Mouse (Mus musculus) embryonic facial prominence, embryonic 14.5 days (tissue): ENCODE data around the gene Cotl1. TPM values are rescaled to one million over a fixed set of nuclear protein-coding genes. Genes with fewer than 3 reads are reported as not detected.

Experiments used
- ATAC-seq: fragments of 200-750 bp; cut with Nextera tagmentation; 2 replicates; pipeline ENCODE4 v1.8.0; 2017; ENCODE audit warnings: low read depth, moderate number of reproducible peaks, moderate TSS enrichment
- DNase-seq: peaks from one replicate; pipeline ENCODE4 v3.0.0-alpha.2; 2015; ENCODE audit warnings: low spot score
- H3K27ac ChIP-seq: fragments of 300-500 bp; sonication (generic); replicated peaks from 2 replicates; pipeline ENCODE4 v1.5.1; 2014; ENCODE audit warnings: low read depth, mild to moderate bottlenecking, low read length, moderate library complexity
- H3K27me3 ChIP-seq: fragments of 300-500 bp; sonication (generic); replicated peaks from 2 replicates; pipeline ENCODE4 v1.6.1; 2014; ENCODE audit warnings: low read length; ENCODE audit not compliant: control insufficient read depth, insufficient read depth
- H3K36me3 ChIP-seq: fragments of 300-500 bp; sonication (generic); 2 replicates; pipeline ENCODE4 v1.6.1; 2014; ENCODE audit warnings: low read length, mixed read lengths; ENCODE audit not compliant: control insufficient read depth, insufficient read depth
- H3K4me1 ChIP-seq: fragments of 300-500 bp; sonication (generic); 2 replicates; pipeline ENCODE4 v1.6.1; 2014; ENCODE audit warnings: antibody characterized with exemption, low read length; ENCODE audit not compliant: control insufficient read depth, insufficient read depth
- H3K4me2 ChIP-seq: fragments of 300-500 bp; sonication (generic); 2 replicates; pipeline ENCODE4 v1.6.1; 2014; ENCODE audit warnings: low read depth, mild to moderate bottlenecking, low read length, moderate library complexity, mixed read lengths
- H3K4me3 ChIP-seq: fragments of 300-500 bp; sonication (generic); 2 replicates; pipeline ENCODE4 v1.5.1; 2014; ENCODE audit warnings: low read depth, mild to moderate bottlenecking, low read length
- H3K9ac ChIP-seq: fragments of 300-500 bp; sonication (generic); 2 replicates; pipeline ENCODE4 v1.6.1; 2014; ENCODE audit warnings: low read depth, mild to moderate bottlenecking, low read length, moderate library complexity, mixed read lengths
- H3K9me3 ChIP-seq: fragments of 300-500 bp; sonication (generic); 2 replicates; pipeline ENCODE4 v1.6.1; 2016; ENCODE audit warnings: low read length; ENCODE audit not compliant: control insufficient read depth
- WGBS: fragments of 180-500 bp; shearing (Covaris S2); extraction: QIAGEN DNeasy Blood & Tissue Kit; methylation state at CpG from one replicate; pipeline ENCODE4 v1.1.7; 2014; 5-methylcytosine and 5-hydroxymethylcytosine counted together
- polyA plus RNA-seq: library from polyadenylated mRNA; unstranded; fragments of >200 nt; fragmentation: Nextera tagmentation; extraction: Ambion mirVana; gene quantifications from 2 replicates; pipeline ENCODE4 v1.2.1, GENCODE M21; 2014

Gene Cotl1
- polyA plus RNA-seq, 1 experiment from 2014 or later = 255 TPM

DNA sequence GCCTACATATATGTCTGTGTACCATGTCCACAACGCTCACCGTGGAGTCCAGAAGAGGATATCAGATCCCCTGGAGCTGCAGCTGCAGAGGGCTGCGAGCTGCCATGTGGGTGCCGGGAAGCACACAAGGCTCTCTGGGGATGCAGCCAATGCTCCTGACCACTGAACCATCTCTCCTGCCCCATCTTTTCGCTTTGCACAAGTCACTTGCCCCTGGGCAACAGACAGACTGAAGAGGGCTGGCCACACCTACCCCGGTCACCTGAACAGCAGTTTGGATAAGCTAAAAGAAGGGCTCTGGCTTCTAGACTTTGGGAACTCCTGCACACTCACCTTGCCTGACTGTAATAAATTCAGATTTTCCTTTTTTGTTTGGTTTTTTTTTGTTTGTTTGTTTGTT lies 18.7 kb downstream of the Cotl1 start:
- no peak for DNase-seq
- WGBS = 90% methylated on average over 6 of the region's 6 CpGs
- H3K36me3 ChIP-seq = 0 out of 2 replicates have a peak, but pooled peaks cover 9% of the 10 kb centered on the region
- no peak for ATAC-seq
- H3K27ac ChIP-seq = no peak overlapping the region
- H3K4me3 ChIP-seq = no peak overlapping the region
- H3K9me3 ChIP-seq = no peaks in the 10 kb centered on the region
- H3K4me1 ChIP-seq = peaks cover 2% of the 10 kb centered on the region
- H3K9ac ChIP-seq = no peak overlapping the region
- H3K27me3 ChIP-seq = no peaks in the 10 kb centered on the region
- no peak overlapping the region for H3K4me2 ChIP-seq

DNA sequence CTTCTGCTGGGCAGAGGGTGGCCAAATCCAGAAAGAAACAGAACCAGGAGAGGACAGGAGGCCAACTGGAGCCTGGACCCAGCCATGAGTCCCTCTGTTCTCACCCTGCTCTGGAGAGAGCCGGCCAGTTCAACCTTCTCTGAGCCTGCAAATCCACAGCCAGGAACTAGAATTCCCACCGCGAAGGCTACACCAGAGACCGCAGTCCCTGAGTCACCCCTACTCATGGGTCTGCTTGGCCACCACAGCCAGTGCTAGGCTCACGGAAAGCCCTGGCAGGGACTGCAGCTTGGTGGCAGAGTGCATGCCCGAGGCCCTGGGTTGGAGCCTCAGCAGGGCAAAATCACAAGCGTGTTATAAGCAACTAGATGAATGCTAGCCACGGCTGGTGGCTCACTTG lies 20.4 kb downstream of the Cotl1 start:
- peaks cover 12% of the 10 kb centered on the region; the same call in 1 of the 2 replicates for H3K36me3 ChIP-seq
- WGBS = 90% methylated on average over 8 of the region's 8 CpGs
- H3K9me3 ChIP-seq = no peaks in the 10 kb centered on the region
- H3K4me3 ChIP-seq = no peak overlapping the region
- peaks cover 2% of the 10 kb centered on the region for H3K4me1 ChIP-seq
- ATAC-seq (no peak), DNase-seq (no peak)
- no peaks in the 10 kb centered on the region for H3K27me3 ChIP-seq
- no peak overlapping the region for H3K9ac ChIP-seq
- H3K4me2 ChIP-seq = no peak overlapping the region
- H3K27ac ChIP-seq = no peak overlapping the region

DNA sequence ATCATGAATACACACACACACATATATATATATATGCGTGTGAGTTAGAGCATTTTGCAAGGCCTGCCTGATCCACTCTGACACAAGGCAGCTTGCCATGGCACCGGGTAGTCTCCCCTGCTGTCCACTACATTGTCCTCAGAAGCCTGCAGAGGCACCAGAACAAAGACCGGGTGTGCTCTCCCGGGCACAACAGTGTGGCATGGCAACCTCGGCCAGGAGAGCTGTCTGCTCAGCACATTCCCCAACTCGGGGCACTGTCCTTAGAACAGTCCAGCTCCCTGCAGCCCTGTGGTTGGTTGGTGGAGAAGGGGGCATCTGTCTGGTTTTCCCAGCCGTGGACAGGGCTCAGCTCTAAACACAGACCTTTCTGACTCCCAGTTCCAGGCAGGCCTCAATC lies 21.0 kb downstream of the Cotl1 start:
- H3K4me1 ChIP-seq = peaks cover 2% of the 10 kb centered on the region; the same call in 1 of the 2 replicates
- no peaks in the 10 kb centered on the region for H3K9me3 ChIP-seq
- no peak overlapping the region for H3K4me3 ChIP-seq
- no peak for DNase-seq
- no peak overlapping the region for H3K27ac ChIP-seq
- no peak for ATAC-seq
- H3K9ac ChIP-seq = no peak overlapping the region
- H3K4me2 ChIP-seq = no peak overlapping the region
- no peaks in the 10 kb centered on the region for H3K27me3 ChIP-seq
- WGBS = 78% methylated on average over 7 of the region's 7 CpGs
- peaks cover 12% of the 10 kb centered on the region; the same call in 1 of the 2 replicates for H3K36me3 ChIP-seq

DNA sequence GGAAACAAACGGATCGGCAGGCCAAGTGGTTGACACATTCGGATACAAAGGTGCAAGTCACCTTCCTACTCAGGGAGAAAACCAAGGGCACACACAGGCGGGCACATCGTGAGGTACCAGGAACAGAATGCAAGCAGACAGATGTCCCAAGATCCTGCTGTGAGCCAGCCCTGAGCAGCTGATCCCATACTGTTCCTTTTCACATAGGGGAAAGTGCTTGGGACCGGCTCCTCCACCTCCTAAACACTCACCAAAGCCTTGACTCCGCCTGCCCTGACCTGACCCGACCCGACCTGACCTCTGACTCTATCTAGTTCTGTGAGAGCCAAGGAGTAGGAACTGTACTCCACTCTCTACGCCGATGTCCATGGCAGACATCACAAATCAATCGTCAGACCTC lies 22.9 kb downstream of the Cotl1 start:
- H3K9ac ChIP-seq = no peak overlapping the region
- H3K4me3 ChIP-seq = no peak overlapping the region
- no peaks in the 10 kb centered on the region for H3K9me3 ChIP-seq
- H3K27me3 ChIP-seq = no peaks in the 10 kb centered on the region
- ATAC-seq (no peak), DNase-seq (no peak)
- H3K4me1 ChIP-seq = peaks cover 12% of the 10 kb centered on the region
- WGBS = 26% methylated on average over 12 of the region's 12 CpGs
- peaks cover 12% of the 10 kb centered on the region; the same call in 1 of the 2 replicates for H3K36me3 ChIP-seq
- no peak overlapping the region for H3K27ac ChIP-seq
- no peak overlapping the region for H3K4me2 ChIP-seq

DNA sequence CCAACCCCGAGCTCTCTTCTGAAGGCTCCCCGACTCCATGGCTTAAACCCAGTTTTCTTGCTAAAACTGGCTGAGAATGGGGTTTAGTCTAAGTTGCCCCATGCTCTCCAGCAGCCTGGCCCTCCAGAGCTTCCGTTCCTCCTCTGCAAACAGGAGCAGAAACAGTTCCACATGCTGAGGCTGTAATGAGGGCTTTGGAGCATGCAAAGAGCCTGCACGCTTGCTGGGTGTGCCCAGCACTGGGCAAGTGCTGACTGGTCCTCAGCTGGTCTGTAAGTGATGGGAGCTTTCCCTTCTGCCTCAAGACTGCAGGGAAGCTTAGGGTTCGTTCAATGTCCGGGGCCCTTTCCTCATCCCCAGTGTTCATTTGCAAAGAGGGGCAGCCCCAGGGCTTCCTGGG lies 24.1 kb downstream of the Cotl1 start:
- H3K27me3 ChIP-seq = no peaks in the 10 kb centered on the region
- 62% methylated on average over 6 of the region's 6 CpGs for WGBS
- H3K9me3 ChIP-seq = no peaks in the 10 kb centered on the region
- no peak overlapping the region for H3K4me3 ChIP-seq
- H3K4me2 ChIP-seq = no peak overlapping the region
- peak; percentile 47 for DNase-seq
- peaks cover 12% of the 10 kb centered on the region for H3K4me1 ChIP-seq
- no peak overlapping the region for H3K9ac ChIP-seq
- H3K36me3 ChIP-seq = peaks cover 6% of the 10 kb centered on the region; the same call in 1 of the 2 replicates
- no peak overlapping the region for H3K27ac ChIP-seq
- ATAC-seq = no peak

DNA sequence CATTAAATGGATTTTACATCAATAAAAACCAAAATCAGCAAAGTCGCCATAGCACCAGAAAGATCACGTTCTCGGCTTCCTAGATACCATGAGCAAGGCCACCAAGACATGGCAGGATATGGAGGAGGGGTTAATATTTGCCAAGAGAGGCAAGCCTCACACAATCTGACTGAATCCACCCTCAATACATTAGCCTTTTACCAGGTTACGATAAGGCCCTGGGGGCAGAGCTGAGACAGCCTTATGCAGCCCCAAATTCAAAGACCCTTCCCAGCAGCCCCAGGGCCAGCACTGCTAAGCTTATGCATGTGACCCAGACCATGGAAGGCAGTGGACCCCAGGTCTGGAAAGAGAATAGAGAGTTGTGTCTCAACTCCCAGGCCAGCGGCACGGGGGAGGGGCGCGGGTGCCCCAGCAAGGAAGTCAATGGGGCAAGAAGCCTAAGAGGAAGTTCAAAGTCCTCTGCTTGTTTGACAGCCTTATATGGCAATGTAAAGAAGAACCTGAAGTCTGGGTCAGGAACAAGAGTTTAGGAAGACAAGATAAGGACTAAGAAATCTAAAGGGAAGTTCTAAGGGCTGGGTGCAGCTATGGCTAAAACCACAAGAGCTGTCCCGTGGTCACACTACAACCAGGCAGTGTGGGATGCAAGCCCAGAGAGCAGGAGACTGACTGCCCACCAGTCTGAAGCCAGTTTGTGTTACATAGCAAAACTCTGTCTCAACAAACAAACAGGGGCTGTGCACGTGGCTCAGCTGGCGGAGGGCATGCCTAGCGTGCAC lies 27.5 kb downstream of the Cotl1 start:
- 72% methylated on average over 12 of the region's 12 CpGs for WGBS

DNA sequence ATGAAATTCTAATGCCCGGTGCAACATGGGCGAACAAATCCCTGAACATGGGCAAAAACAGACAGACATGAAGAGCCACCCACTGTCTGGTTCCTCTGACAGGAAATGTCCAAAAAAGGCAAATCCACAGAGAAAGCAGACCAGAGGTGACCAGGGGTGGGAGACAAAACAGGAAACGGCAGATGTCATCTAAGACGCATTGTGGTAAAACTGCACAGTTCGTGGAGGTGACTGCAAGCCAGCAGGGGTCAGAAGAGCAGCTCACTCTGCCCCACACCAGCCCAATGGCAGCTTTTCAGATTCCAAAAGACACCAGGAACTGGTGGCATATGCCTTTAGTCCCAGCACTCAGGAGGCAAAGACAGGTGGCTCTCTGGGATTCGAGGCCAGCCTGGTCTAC lies 28.4 kb downstream of the Cotl1 start:
- no peak overlapping the region for H3K4me2 ChIP-seq
- 47% methylated on average over 6 of the region's 6 CpGs for WGBS
- no peak for ATAC-seq

More for the DNA sequence above, 27.5 kb downstream of the Cotl1 start:
- peaks cover 17% of the 10 kb centered on the region; the same call in 1 of the 2 replicates for H3K36me3 ChIP-seq
- H3K27ac ChIP-seq = no peak overlapping the region
- H3K4me2 ChIP-seq = no peak overlapping the region
- H3K9me3 ChIP-seq = no peaks in the 10 kb centered on the region
- DNase-seq = no peak
- H3K4me1 ChIP-seq = peaks cover 12% of the 10 kb centered on the region
- no peaks in the 10 kb centered on the region for H3K27me3 ChIP-seq
- H3K4me3 ChIP-seq = no peak overlapping the region
- no peak overlapping the region for H3K9ac ChIP-seq
- ATAC-seq = no peak

DNA sequence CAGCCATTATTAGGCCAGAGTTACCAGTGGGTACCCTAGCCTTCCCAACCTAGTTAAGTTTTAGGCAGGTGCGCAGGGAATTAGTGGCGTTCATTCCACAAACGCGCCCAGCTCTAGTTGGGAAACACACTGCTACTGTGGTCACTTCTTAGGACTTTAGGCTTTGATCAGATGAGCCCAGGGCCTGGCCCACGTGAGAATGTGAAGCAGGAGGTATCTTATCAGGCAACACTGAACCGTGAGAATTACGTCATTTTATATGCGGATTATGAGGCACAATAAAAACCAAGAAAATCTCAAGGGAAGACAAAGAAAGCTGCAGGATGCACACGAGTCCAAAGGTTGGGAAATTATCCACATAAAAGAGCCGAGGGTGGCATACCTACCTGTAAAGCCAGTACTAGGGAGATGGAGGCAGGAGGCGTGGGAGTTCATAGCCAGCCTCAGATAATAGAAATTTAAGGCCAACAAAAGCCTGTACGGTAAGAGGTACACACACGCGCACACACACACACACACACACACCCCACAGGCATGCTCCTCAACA lies 29.3 kb downstream of the Cotl1 start:
- no peak overlapping the region for H3K27ac ChIP-seq
- WGBS = 86% methylated on average over 14 of the region's 14 CpGs
- ATAC-seq = no peak
- no peak overlapping the region for H3K4me2 ChIP-seq
- no peak overlapping the region for H3K4me3 ChIP-seq
- H3K4me1 ChIP-seq = peaks cover 17% of the 10 kb centered on the region
- peaks cover 17% of the 10 kb centered on the region; the same call in 1 of the 2 replicates for H3K36me3 ChIP-seq
- no peak for DNase-seq
- no peaks in the 10 kb centered on the region for H3K9me3 ChIP-seq
- H3K27me3 ChIP-seq = no peaks in the 10 kb centered on the region
- H3K9ac ChIP-seq = no peak overlapping the region

More for the DNA sequence above, 28.4 kb downstream of the Cotl1 start:
- Histone ChIP-seq H3K27me3 (no peaks in the 10 kb centered on the region), H3K4me1 (peaks cover 13% of the 10 kb centered on the region), H3K9me3 (no peaks in the 10 kb centered on the region), H3K9ac (no peak overlapping the region), H3K4me3 (no peak overlapping the region), H3K27ac (no peak overlapping the region), H3K36me3 (peaks cover 17% of the 10 kb centered on the region; the same call in 1 of the 2 replicates)
- DNase-seq = no peak
